Mouse (Mus musculus) adrenal gland, postnatal 4 days (tissue): Measurements from ENCODE around the gene Pfkfb3. TPM values are rescaled to one million over a fixed set of nuclear protein-coding genes. Genes with fewer than 3 reads are reported as not detected.
A peak's percentile ranks its signal among the peaks of the same experiment; 100 is the strongest.
"Not testable (repeated sequence)": the region's sequence is repeated elsewhere in the genome, so short reads cannot be mapped to it uniquely, and the experiment has no call there.

Source experiments
- DNase-seq, 2 experiments: peaks; one replicate each; pipeline ENCODE4 v3.0.0; 2021 to 2022; ENCODE audit warnings: low spot score in 2 of 2, mixed read lengths in 2 of 2
- total RNA-seq, 2 experiments: library from RNA; stranded (reverse); gene quantifications; 2 replicates each; pipeline ENCODE4 v1.2.3; 2021

The Pfkfb3 gene
- total RNA-seq, 2 experiments from 2014 or later: 37.2 to 38.1 TPM

DNA sequence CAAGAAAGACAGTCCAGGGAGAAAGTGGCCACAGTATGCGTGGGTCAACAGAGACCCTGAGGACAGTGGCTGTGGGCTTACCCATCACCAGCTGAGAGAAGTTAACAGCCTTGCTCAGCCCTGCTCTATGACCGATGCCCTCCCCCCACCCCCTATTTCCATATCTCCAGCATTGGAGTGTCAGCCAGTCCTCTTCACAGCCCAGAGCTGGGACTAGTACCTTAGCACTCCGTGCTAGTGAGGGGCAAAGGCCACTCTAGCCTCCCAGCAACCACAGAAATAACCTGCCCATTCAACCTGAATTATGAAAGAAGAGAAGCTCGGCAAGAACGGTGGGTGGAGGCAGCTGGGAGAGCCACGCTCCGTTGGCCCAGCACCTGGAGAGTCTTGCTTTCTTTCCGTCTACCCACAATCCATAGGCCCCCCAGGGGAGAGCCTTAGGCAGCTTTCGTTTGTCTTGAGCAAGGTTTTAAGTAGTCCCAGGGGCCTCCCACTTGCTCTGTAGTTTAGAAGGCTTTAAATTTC lies 1.5 kb downstream of the Pfkfb3 start:
- DNase-seq: no peak

DNA sequence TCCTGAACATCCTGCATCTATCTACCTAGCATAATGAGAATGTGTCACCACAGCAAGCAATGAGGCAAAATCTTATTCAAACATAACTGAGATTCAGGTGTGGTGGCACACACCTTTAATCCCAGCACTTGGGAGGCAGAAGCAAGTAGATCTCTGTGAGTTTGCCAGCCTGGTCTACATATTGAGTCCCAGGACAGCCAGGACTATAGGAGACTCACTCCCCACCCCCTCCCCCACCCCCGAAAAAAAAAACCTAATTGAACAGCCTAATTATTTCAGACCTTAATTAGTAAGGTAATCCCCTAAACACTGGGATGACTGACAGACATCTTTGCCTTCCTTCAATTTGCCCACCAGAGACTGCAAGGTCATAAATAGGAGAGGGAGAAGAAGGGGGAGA lies 2.2 kb downstream of the Pfkfb3 start:
- DNase-seq: no peak

DNA sequence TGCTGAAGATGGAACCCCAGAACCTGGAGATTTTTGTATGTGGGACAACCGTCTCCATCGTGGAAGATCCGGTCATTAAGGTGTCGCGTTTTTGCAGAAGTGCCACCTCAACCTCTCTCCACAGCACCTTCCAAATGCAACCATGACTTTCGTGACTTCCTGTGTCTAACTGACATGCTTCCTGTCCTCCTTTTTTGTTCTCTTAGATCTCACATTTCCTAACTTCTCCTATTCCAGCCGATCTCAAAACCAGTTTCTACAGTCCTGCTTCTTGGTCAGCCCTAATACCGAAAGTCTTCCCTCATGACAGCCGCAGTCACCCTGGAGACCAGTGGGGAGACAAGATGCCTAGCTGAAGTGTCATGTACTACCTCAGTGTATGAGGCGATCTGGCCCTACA lies 5.4 kb downstream of the Pfkfb3 start:
- DNase-seq: no peak

DNA sequence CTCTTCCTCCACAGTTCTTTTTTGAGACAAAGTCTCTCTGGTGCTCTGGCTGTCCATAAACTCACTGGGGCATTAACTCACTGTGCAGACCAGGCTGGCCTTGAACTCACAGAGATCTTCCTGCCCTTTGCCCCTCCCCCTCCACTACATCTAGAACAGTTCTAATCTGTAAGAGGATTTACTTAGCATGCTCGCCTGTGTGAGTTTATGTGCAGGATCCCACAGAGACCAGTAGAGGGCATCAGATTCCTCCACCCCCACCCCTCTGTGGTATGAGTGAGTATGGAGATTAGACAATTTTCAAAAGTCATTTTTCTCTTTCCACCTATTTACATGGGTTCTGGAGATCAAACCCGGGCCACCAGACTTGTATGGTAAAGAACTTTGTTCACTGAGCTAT lies 6.3 kb downstream of the Pfkfb3 start:
- no peak for DNase-seq

DNA sequence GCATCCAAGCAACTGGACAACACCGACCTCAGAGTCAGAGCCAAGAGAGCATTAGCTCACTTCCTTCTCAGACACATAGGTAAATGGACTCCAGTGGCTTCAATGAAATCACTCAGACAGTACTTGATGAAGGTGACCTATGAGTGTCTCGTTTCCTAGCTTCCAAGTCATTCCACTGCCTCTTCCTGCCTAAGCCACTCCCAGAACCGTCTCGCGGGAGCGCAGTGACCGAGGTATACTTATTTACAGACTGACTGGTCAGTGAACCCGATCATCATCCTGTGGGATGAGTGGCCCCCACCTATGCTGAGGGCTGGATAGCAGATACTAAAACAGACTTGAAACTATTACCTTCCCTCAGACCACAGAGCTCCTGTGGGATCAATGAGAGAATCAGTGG lies 7.8 kb downstream of the Pfkfb3 start:
- no peak for DNase-seq

DNA sequence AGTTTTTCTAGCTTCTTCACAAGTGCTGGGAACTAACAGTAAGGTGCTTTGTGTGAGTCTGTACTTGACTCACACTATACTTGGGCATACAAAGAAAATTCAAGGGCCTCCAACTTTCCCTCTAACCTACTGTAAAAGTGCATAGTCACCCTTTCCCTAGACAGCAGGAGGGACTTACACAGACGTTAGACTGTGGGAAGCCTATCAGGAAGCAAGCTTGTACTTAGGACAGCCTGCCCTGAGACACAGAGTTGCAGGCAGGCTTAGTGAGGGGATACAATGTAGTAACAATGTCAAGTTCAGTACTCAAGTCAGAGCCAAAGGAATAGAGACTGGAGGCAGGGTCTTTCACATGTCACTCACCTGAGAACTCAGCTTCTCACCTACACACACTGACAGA lies 8.5 kb downstream of the Pfkfb3 start:
- no peak for DNase-seq

DNA sequence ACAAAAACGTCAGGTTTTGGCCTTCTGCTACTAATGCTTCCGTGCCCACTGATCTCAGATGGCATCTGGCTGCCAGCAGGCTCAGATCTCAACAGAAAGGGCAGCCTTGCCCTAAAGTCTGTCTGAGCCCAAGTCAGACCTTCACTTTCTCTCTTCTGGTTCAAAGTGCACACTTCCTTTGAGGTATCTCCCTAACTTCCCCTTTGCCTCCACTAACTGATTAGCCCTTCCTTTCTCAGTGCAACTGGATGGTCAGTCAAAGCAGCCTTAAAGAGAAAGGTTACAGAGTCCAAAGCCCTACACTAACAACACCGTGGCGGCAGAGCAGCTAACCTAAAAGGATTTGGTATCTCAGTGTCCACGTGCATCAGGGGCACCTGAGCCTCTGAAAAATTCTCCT lies 9.5 kb downstream of the Pfkfb3 start:
- DNase-seq: no peak

DNA sequence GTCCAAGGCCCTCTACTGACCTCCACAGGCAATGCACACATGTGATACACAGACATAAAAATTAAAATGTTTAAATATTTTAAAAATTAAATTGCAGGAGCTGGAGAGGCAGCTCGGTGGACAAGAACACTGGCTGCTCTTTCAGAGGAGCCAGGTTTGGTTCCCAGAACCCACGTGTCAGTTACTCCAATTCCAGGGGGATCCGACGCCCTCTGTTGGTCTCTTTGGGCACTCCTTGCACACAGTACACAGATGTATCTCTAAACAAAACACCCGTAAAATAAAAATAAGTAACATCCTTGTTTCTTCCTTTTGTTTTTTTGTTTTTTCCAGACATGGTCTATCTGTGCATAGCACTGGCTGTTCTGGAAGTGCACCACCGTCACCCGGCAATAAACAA lies 10.7 kb downstream of the Pfkfb3 start:
- DNase-seq: no peak

DNA sequence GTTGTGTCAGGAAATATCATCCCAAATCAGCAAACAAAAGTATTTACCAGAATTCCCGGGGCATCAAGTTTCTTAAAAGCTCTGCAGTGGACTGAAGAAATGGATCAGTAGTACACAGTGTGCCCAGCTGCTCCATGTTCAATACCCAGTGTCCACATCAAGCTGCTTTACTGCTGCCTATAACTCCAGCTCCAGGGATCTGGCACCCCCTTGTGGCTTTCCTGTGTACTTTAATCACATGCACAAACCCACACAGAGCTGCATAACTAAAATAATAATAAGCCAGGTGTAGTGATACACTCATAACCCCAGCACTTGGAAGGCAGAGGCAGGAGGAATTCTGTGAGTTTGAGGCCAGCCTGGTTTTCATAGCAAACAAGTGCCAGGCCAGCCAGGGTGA lies 11.2 kb downstream of the Pfkfb3 start:
- DNase-seq: peak; percentile 20 to 67

DNA sequence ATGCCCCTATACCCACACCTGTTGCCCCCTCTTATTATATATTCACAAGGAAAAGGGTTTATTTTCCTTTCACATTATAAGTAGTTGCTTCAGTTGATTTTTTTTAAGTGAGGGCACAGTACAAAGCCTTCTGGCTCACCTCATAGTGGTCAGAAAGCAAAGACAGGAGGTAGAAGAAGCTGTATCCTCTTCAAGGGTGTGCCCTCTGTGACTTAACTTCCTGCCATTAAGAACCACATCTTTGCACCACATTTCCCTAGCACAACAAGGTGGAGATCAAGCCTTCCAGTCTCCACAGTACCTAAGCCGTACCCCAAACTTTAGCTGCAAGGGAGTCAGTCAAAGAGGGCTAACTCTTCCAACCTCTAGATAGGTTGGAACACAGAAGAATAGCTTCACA lies 11.8 kb downstream of the Pfkfb3 start:
- DNase-seq: no peak

DNA sequence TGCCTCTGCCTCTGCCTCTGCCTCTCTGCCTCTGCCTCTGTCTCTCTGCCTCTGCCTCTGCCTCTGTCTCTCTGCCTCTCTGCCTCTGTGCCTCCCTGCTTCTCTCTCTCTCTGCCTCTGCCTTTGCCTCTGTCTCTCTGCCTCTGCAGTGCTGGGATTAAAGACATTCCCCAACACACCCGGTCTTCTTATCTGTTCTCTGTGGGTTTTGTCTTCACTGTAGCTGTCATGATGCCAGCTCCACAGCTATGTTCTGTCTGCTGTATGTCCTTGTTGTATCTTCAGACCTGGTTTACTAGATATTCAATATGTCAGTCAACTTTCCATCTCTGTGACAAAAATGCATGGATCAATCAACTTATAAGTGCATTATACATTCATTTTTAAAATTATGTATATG lies 12.3 kb downstream of the Pfkfb3 start:
- not testable (repeated sequence) for DNase-seq

DNA sequence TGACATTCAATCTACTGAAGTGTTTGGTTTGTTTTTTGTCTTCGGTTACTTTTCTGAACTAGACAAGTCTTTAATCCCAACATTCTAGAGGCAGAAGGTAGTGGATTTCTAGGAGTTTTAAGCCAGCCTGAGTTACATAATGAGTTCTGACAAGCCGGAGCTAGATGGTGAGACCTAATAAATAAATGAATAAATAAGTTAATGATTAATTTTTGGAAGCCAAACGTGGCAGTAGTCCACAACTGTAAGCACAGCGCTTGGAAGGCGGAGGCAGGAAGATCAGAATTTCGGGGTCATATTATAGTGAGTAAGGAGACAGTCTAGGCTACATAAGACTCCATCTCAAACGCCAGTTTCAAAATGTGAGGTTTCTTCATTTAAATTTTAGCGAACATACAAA lies 17.9 kb downstream of the Pfkfb3 start:
- no peak for DNase-seq

DNA sequence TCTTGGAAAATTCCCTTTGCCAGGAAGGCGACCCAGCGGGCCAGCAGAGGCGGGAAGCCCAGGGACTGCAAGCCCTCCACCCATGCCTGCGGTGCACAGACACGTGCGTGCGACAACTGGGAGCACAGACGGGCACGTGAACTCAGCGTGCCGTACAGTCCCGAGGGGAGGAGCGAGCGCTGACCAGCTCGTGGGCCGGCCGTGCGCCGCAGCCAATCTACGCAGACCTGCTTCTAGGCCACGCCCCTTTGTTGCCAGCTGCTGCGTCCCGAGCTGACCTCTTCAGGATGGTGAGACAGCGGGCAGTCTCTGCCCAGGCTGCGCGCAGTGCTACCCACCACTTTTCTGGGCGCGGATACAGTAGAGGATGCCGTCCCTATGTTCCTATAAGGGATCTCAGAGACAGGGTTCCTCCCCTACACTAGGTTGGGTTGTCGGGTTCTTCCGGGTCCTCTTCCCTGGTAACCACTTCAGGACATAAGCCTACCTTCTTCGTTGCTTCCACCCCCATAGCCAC lies 18.4 kb downstream of the Pfkfb3 start:
- DNase-seq: peak; percentile 77 to 90

DNA sequence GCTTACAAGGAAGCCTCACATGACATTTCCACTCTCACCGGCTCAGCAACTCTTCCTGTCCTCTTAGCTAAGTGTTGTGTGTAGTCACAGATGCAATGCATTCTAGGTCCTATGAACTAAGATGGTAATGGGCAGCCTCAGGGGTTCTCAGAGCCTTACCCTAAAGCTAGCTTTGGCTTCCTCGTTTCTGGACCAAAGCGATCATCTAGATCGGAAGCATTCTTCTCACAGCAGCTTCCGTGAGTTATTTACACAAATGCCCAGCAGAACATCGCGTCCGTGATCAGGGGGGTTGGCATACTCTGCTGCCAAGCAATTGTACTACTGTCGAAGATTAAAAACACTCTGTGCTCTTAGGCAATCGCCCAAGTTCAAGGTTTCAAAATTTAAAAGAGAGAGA lies 19.1 kb downstream of the Pfkfb3 start:
- DNase-seq: no peak

DNA sequence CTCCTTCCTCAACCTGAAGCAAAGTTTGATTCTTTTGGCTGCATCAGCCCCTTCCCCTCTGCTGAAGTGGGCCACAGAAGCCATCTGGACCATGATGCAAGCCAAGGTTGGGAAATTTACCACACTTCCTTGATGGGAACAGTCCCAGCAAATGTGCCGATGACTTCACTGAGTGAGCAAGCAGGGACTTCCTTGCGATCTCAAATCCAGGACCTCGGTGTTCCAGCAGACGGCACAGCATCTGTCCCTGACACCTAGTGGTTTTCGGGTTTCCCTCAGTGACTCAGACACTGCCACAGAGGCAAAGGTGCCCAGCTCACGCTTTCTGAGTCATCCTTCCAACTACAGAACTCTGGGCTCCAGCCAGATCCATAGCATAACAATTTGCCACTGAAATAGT lies 23.8 kb downstream of the Pfkfb3 start:
- no peak for DNase-seq

DNA sequence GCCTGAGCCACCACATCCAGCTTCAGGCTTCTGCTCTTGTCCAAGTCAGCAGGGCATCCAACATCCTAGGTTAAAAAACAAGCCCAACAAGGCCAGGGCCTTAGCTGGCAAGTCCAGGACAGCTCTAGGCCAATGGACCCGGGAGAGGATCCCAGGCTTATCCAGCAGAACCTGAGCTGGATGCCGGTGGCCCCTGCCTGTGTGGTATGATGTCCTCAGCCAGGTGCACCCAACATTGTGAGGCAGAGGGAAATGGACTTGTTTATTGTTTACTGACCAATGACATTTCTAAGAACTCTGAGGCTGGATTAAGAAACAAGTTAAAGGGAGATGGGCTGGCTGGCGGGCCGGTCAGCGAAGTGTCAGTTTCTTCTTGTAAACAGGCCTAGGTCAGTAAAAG lies 27.8 kb downstream of the Pfkfb3 start:
- no peak for DNase-seq

DNA sequence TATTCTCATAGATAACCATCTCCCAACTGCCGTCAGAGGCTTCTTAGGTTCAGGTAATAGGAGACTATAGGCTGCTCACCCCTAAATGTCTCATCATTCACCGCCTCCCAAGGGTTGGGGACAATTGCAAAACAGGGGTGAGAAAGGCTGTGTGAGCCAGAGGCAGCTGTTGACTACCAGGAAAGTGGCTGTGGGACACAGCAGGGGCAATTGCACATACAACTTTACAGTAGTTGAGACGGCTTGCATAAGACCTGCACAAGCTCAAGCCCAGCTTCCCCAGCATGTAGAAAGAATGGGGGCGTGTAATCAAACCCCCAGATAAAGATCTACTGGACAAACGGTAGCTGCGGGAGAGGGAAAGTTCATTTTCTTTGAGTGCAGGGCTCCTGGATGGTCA lies 29.1 kb downstream of the Pfkfb3 start:
- no peak for DNase-seq

DNA sequence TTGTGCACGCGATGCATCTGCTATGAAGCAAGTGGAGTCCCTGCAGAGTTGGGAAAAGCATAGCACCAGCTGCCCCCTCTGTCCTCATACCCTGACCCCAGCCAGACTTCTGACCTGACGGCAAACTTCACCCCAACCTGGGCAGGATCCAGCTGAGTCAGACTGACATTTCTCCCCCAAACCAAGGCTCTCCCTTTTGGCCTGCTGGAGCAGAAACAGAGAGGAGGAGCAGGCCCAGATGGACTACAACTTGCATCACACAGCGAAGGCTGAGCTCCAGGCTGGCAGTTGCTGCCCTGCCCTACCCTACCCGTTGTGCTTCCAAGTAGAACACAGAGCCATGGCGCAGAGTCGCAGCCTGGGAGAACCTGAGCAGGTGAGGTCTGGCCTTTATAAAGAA lies 32.1 kb downstream of the Pfkfb3 start:
- no peak for DNase-seq

DNA sequence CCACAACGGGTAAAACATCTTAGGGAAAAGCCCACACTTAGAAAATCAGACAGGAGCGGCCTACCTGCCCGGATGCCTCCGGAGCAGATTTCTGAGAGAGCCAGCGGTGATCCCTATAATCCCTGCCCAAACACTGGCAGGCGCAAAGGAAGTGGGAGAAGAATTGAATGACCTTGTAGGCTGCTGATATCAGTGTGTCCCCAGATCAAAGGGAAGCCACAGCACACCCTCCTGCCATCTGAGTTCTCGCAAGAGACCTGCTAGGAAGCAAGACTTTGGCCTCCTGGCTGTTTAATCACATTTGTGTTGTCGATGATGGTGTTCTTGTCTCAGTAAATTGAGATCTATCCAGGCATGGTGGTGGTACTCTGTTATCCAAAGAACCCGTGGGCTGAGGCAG lies 33.1 kb downstream of the Pfkfb3 start:
- DNase-seq: no peak

DNA sequence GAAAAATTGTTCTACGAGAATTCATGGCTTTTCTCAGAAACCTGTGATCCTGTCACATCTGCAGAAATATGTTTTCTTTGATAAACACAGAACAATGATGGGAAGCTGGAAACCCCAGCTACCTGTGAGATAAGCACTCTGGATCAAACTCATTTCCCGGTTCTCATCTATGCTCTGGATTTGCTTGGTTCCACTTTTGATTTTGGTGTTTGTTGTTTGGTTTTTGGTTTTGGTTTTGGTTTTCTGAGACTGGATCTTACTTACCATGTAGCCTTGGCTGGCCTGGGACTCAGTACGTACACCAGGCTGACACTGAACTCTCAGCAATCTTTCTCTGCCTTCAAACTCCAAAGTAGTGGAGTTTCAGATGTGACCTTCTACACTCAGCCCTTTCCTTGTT lies 38.0 kb downstream of the Pfkfb3 start:
- DNase-seq: no peak

DNA sequence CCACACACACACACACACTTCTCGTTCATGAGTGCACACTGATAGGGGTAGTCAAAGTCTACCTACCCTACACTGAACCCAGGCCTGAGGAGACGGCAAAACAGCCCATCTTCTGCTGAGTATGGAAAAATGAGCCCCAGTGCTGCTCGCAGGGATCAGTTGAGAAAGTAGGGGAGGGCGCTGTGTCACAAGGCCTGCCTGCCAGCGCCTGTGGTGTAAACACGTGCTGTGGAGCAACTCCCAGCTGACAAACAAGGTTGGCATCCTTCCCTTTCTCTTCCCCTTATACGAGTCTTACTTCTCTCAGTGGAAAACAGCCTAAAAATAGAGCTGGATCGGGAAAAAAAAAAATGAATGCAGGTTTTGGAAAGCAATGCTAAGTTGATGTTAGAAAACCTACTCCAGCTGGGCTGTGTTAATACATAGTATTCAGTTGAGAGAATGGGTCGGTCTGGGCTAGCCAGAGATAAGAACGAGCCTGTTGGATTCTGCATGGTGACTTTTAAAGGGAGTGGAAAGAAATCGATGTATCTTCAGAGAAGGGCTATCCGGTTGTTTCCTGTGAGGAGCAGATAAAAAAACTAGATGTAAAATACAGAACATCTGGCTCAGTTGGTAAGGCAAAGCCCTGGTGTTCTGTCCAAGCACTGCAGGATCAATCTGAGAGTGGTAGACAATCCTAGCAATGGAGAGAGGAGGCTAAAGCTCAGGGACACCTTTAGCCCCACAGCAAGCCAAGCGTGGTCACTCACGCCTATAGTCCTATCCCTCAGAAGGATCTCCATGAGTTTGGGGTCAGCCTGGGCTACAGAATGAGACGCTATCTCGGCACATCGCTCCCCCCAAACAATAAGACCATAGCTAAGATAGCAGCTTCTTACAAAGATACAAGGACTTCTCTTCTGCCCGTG lies 40.6 kb downstream of the Pfkfb3 start:
- DNase-seq: no peak

DNA sequence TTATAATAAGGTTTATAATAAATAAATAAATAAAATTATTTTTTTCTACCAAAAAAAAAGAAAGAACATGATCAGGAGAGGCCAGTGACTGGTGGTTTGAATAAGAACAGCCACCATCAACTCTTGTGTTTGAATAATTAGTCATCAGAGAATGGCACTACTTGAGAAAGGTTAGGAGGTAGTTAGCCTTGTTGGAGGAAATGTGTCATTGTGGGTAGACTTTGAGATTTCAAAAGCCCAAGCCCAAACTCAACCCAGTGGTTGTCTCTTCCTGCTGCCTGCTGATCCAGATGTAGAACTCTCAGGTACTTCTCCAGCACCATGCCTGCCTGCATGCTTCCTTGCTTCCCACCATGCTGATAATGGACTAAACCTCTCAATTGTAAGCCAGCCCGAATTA lies 41.8 kb downstream of the Pfkfb3 start:
- DNase-seq: no peak

DNA sequence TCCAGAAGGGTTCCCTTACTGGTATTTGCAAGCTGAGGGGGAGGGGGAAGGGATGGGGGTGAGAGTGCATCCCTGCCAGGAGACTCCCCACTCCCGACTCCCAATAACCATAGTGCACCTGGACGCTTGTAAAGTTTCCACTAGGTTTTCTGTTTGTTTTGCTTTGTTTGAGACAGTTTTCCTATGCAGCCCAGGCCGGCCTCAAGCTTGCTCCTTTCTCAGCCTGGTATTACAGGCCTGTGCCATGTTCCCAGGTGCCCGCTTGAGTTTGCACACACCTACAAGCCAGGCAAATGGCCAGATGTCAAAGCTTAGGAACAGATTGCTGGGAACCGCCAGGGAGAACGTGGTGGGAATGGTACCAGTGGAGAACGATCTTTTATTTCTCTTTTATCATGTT lies 50.1 kb downstream of the Pfkfb3 start:
- DNase-seq: no peak
